1 mouse cellular context compared by ENCODE assay signal in genomic region chr4:130905025-130905424, GRCm38 (mm10).
TF ChIP-seq lines count a peak whose summit lies in the region.

No protein-coding gene starts in this region.

TF ChIP-seq in CH12.LX, 34 proteins besides CTCF, POLR2A, EP300 and RAD21 (continued from another document):
- TF ChIP-seq IRF4 (IDR thresholded peaks at IDR 0.05; ENCODE audit: low read depth, low read length) (peak; percentile 84), MEF2A (IDR thresholded peaks at IDR 0.05; ENCODE audit: borderline replicate concordance, low read depth, low read length) (peak; percentile 98), JUN (IDR thresholded peaks at IDR 0.05; ENCODE audit: insufficient read depth, low read depth, low read length) (peak; percentile 90), MAFK (IDR thresholded peaks at IDR 0.05; ENCODE audit: insufficient replicate concordance, low read length) (no peak), GABPA (IDR thresholded peaks at IDR 0.05; ENCODE audit: insufficient replicate concordance, low read depth, low read length) (no peak), BHLHE40 (IDR thresholded peaks at IDR 0.05; ENCODE audit: low read depth, low read length) (peak; percentile 81), SIN3A (IDR thresholded peaks at IDR 0.05; ENCODE audit: low read length) (peak; percentile 79), MAZ (IDR thresholded peaks at IDR 0.05; ENCODE audit: low read depth, low read length) (peak; percentile 52), CHD2 (IDR thresholded peaks at IDR 0.05; ENCODE audit: low read length) (peak; percentile 75), ZNF384 (IDR thresholded peaks at IDR 0.05; ENCODE audit: low read depth, low read length) (no peak), JUND (conservative IDR thresholded peaks at IDR 0.05; ENCODE audit: low read depth, low read length) (peak; percentile 86; the same call in 1 of the 2 replicates), E2F4 (IDR thresholded peaks at IDR 0.05; ENCODE audit: insufficient replicate concordance, low read depth, low read length) (no peak), ELF1 (IDR thresholded peaks at IDR 0.05; ENCODE audit: low read depth, low read length) (no peak; the same call in 1 of the 2 replicates), TCF12 (IDR thresholded peaks at IDR 0.05; ENCODE audit: low read depth, low read length) (peak; percentile 92), SMC3 (IDR thresholded peaks at IDR 0.05; ENCODE audit: low read depth, low read length) (peak; percentile 12; the same call in 1 of the 2 replicates)
